Mouse (Mus musculus): ENCODE results near the gene Pygm.

Pygm gene

DNA sequence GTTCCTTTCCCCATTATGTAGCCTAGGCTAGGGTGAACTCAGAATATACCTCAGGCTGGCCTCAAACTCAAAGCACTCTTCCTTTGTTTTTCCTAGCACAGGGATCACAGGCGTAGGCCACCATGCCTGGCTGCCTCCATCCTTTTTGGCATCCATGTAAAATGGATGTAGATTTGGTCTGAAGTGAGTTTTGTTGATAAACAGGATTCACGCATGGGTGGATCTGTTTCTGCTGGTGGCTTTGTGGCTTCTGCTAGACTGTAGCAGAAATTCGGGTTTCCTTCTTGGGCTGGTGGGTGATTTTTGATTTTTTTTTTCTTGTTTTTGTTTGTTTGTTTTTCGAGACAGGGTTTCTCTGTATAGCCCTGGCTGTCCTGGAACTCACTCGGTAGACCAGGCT, 25.7 kb downstream of the Pygm start:
- no peak for DNase-seq (ENCODE audit: low spot score)

DNA sequence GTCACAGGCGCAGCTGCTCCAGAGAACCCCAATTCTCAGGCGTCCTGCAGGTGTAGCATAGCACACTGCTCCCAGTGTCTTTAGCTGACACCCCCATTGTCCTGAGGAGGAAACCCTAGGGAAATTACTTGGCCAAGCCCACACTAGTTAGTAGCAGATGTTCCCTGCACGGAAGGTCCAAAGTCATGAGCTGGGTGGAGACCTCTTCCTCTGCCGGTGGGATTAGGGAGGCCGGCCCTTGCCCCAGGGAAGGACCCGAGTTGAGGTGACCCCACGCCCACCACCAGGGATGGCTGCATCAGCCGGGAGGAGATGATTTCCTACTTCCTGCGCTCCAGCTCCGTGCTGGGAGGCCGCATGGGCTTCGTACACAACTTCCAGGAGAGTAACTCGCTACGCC, 28.6 kb downstream of the Pygm start:
- no peak for DNase-seq (ENCODE audit: low spot score)

DNA sequence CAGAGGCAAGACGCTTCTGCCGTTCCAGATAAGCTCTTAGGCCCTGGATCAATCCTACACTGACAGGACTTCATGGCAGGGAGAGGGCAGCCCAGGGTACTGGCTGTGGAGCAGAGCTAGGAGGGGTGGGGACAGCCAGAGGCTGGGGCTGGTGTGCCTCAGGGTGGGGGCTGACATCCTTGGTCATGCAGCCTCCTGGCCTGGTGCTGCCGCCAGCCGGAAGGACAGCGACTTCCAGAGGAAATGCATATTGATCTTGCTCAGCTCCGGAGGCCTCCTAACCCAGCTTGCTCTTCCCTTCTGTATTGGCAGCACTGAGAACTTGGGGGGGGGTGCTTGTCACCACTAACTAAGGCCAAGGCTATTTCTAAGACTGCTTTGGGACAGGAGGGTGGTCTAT, 31.3 kb downstream of the Pygm start:
- DNase-seq (ENCODE audit: low spot score): no peak

- DNase-seq (ENCODE audit: low spot score): no peak
These were observed 32.0 kb downstream of the Pygm start for GRCm38 (mm10) chr19:6416124-6416770.

DNA sequence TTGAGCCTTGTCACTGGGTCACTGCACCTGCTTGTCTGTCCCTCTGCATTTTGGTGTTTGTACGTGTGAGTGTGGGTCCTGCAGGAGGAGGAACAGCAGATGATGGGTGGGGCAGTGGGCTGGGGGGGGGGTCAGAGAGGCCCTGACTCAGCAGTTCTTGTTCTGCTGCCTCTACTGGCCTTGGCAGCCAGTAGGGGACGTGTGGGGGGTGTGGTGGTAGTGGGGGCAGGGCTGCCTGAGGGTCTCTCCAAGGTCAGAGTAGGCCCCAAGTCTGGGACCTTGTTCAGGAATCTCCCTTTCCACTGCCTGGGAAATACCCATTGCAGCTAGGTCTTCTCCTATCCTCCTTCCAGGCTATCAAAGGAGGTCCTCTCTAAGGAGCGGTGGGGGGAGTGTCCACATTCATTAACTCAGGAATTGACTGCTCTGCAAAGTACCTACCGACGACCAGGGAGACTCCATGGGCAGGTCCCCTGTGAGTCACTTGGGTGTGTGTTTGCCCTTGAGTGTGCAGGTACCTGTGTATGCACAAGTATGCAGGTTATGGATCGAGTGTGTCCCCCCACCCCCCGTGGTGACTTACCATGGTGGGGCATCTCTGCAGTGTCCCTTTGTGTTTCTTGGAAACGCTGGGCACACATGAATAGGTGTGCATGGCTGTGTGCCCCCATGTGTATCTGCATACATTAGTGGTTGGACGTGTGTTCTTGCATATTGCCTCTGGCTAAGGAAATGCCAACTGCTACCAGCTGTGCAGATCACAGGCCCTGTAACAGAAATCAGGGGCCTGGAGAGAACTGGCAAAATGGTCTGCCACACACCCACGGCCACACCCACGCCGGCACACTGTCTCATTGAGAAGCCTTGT, 32.9 kb downstream of the Pygm start:
- DNase-seq (ENCODE audit: low spot score): no peak

DNA sequence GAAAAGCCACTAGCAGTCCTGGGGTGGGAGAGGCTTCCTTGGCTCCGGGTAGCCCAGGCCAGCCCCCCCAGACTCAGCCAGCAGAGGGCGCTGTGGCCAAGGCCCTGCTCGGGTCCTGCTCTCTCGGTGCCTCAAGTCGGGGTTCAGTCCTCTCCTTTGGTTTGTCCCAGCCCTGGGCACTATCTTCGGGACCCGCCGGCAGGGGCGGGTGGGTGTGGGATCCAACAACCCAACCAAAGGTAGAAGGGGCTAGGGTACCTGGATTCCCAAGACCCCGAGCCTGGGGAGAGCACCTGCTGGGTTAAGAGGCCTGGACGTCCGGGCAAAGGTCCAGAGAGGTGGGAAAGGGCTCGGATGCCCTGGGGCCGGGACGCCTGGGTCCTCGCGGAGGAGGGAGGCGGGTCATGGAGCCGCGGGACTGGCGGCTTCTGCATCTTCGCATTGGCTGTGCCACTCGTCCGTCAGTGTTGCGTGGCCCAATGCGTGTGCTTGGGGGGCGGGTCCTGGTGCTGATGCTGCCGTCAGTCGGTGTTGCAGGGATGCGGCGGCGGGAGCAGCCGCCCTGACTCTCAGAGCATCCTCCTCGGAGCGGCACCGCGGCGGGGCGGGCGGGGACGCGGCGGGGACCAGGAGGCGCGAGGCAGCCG, 34.2 kb downstream of the Pygm start, which contains the start of gene Nrxn2:
TSS of gene Nrxn2 (plus strand) at position 499 of the 647 bp plus-strand sequence.
- DNase-seq (ENCODE audit: low spot score): peak; percentile 35

DNA sequence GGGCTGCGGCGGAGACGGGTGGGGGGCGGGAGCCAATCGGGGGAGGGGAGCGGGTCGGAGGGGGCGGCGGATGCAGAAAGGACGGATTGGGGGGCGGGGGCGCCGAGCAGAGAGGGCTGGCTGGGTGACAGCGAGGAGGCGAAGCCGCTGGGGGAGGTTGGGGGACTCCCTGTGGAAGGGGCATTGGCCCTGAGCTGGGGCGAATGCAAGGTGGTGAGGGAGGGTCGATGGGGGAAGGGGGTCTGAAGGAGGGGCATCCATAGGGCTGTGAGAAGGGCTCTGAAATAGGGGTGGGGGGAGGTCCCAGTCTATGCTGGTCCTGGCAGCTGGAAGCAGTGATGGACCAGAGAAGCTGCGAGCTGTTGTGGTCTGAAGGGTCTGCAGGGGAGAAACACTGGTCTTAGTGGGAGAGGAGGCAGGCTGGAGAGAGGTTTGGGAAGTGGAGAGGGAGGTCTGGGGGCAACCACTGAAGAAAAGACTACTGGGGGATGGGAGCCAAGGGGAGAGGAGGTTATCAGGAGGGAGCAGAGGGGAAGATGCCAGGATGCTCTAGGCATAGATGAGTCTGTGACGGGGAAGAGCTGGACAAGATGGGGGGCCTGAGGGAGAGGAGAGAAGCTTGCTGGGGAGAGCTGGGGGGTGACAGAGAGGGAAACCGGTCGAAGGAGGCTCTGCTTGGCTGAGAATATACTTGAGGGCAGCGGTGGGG, 34.9 kb downstream of the Pygm start:
- DNase-seq (ENCODE audit: low spot score): no peak

- DNase-seq (ENCODE audit: low spot score): no peak
These were observed 35.7 kb downstream of the Pygm start for GRCm38 (mm10) chr19:6419805-6420310.

GRCm38 (mm10) chr19:6420481-6421210, 36.4 kb downstream of the Pygm start:
- no peak for DNase-seq (ENCODE audit: low spot score)

- no peak for DNase-seq (ENCODE audit: low spot score)
These were observed 37.0 kb downstream of the Pygm start for GRCm38 (mm10) chr19:6421211-6421590.

GRCm38 (mm10) chr19:6422014-6422413, 37.8 kb downstream of the Pygm start:
- no peak for DNase-seq (ENCODE audit: low spot score)

DNA sequence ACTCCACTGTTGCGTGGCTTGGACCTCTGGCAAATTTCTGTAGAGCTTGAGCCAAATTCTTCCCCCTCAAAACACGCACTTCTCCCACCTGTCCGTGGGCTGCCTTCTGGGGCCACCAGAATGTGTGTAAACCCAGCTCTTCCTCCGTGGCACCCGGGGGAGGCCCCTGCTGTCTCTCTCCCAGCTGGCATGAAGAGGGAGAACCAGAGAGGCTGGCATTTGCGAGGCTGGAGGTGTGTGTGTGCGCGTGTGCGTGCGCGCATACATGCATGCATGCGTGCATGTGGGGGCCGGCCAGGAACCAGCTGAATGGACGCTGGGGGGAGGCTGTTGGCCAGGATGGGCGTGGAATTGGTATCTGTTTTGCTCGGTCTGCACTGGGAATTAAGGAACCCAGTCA, 39.0 kb downstream of the Pygm start:
- no peak for DNase-seq (ENCODE audit: low spot score)

DNA sequence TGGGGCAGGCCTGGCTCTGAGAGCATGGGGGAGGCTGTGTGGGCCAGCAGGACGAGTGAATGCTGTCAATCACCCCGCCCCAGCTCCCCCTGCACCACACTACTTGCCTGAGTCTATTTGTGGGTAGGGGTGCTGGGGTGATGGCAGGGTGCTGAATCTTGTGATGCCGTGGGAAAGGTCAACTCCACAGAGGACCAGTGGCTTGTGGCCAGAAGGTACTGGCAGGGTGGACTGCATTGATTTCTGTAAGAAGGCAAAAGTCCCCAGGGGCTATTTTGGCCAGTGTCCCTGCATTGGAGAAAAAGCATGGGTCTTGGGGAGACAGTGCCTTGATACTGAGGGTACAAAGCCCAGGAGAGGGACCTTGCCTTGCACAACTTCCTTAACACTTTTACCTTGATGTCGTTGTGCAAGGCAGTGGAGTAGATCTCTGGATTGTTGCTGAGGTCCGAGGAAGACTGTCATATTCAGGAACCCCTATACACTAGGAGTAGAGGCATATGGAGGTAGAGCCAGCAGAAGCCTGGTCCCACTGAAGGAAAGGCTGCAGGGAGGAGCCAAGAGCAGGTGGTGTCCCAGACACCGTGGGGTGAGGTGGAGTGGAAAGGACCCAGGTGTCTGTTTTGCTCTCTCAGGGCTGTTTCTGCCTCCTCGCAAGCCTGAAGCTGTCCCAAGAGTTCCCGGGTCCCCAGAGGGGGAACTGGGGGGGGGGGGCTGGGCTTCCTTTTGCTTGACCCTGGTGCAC, 40.1 kb downstream of the Pygm start:
- peak; percentile 16 for DNase-seq (ENCODE audit: low spot score)

GRCm38 (mm10) chr19:6425595-6425994, 41.4 kb downstream of the Pygm start:
- DNase-seq (ENCODE audit: low spot score): no peak

GRCm38 (mm10) chr19:6426703-6427500, 42.7 kb downstream of the Pygm start:
- peak; percentile 79 for DNase-seq (ENCODE audit: low spot score)

- DNase-seq (ENCODE audit: low spot score): no peak
These were observed 43.6 kb downstream of the Pygm start for GRCm38 (mm10) chr19:6427653-6428434.

- DNase-seq (ENCODE audit: low spot score): no peak
These were observed 44.5 kb downstream of the Pygm start for GRCm38 (mm10) chr19:6428501-6429200.

- DNase-seq (ENCODE audit: low spot score): no peak
These were observed 58.8 kb downstream of the Pygm start for GRCm38 (mm10) chr19:6443016-6443415.
